Mouse (Mus musculus) small intestine, adult 2 months (tissue): ENCODE results near the gene B430306N03Rik. TPM values are rescaled to one million over a fixed set of nuclear protein-coding genes. Genes with fewer than 3 reads are reported as not detected.
"Not testable (repeated sequence)": the region's sequence is repeated elsewhere in the genome, so short reads cannot be mapped to it uniquely, and the experiment has no call there.

Experiments used
- H3K27ac ChIP-seq: fragments of 200-500 bp; 2 replicates; pipeline ENCODE4 v1.5.1; 2012; ENCODE audit warnings: low read depth, low read length, control low read depth, inconsistent platforms; ENCODE audit not compliant: insufficient read depth
- H3K27me3 ChIP-seq: fragments of 200-500 bp; 2 replicates; pipeline ENCODE4 v1.6.1; 2012; ENCODE audit warnings: mild to moderate bottlenecking, moderate library complexity, low read length, inconsistent platforms; ENCODE audit not compliant: control insufficient read depth, insufficient read depth
- H3K36me3 ChIP-seq: fragments of 200-500 bp; 2 replicates; pipeline ENCODE4 v1.6.1; 2012; ENCODE audit warnings: mild to moderate bottlenecking, low read length, control low read depth, inconsistent platforms; ENCODE audit not compliant: control insufficient read depth, insufficient read depth
- H3K4me1 ChIP-seq: fragments of 200-500 bp; 2 replicates; pipeline ENCODE4 v1.6.1; 2012; ENCODE audit warnings: low read length, inconsistent platforms, mixed read lengths; ENCODE audit not compliant: control insufficient read depth, insufficient read depth, insufficient read length
- H3K4me3 ChIP-seq: fragments of 200-500 bp; 2 replicates; pipeline ENCODE4 v1.5.1; 2012; ENCODE audit warnings: low read depth, mild to moderate bottlenecking, control low read depth, inconsistent platforms, low read length, moderate library complexity
- CTCF ChIP-seq: fragments of 200-500 bp; IDR thresholded peaks from 2 replicates; pipeline ENCODE4 v1.5.1; 2012; ENCODE audit warnings: low read depth, mild to moderate bottlenecking, control low read depth, inconsistent platforms, low read length, moderate library complexity, mixed read lengths; ENCODE audit not compliant: insufficient replicate concordance, insufficient read length; ENCODE audit errors: extremely low read depth
- POLR2A ChIP-seq: fragments of 200-500 bp; IDR thresholded peaks from 2 replicates; pipeline ENCODE4 v1.6.1; 2012; ENCODE audit warnings: low read depth, mild to moderate bottlenecking, control low read depth, inconsistent platforms, low read length, moderate library complexity
- WGBS: fragments of 180-500 bp; shearing (Covaris S2); methylation state at CpG from one replicate; pipeline ENCODE4 v1.1.7; 2018; 5-methylcytosine and 5-hydroxymethylcytosine counted together
- polyA plus RNA-seq: library from polyadenylated mRNA; depleted of rRNA; stranded (reverse); fragments of >200 nt; gene quantifications from 2 replicates; pipeline ENCODE4 v1.2.3, GENCODE M21; 2012; rRNA removed

Gene B430306N03Rik
- polyA plus RNA-seq, result 0.52 and 0.84 TPM in 2 replicates

DNA sequence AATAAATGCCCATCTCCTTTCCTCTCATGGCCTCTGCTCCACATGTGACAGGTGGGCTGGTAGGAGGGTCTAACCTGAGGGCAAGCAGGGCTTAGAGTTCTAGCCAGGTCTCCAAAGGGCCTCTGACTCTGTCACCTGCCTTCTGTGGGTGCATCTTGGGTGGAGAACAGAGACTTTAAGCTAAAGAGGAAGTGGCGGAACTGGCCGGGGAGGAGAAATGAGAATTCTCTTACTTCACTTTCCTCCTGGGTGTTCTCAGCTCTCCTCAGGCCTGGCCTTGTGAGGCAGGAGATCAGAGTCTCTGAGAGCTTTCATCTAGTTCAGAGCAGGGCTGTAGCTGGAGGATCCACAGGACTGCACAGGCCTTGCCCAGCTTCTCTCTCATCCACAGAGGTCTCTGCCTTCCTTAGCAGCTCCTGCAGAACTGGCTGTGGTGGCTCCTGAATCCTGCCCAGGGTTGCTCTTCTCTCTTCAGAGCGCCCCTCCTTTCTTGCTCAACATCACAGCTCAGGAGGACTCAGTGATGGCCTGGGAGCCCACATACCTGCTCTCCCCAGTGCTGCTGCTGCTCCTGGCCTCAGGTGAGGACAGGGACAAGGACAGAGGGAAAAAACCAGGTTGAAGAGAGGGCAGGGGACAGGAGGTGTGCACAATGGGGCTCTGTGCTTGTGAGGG, at the start of gene B430306N03Rik:
B430306N03Rik (plus strand) TSS at position 237 of the 675 bp plus-strand sequence.
- not testable (repeated sequence) for H3K4me1 ChIP-seq, H3K36me3 ChIP-seq

DNA sequence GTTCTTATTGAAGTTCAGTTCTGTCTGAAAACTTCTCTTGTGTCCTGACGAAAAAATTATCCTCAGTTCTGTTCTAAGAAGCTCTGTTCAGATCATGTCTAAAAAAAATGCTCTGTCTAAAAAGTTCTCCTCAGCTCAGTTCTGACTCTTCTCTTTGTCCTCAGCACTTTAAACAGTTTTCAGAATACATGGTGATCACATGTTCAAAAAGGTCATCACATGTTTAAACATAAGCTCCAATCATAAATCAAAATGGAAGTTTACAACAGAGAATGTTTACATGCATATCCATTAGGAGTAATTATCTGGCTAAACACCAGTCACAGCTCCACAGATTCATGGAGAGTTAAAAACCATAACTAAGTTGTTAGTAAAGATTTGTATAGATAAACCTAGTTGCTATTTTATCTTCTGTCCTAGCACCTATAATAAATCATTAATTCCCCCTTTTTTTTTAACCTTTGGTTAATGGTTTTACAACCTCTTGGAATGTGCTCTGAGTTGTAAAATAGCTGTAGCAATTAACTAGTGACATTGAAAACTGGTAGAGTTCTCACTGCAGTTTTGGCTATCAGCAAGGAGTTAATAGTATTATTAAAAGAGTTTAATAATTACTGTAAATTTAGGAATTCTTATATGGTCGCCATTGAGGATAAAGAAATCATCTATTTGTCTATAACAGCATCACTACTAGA, 49.2 kb upstream of the B430306N03Rik start:
- Histone ChIP-seq H3K4me1 (peaks cover 19% of the 10 kb centered on the region; the same call in 1 of the 2 replicates), H3K36me3 (no peaks in the 10 kb centered on the region), H3K4me3 (no peak overlapping the region), H3K27me3 (no peaks in the 10 kb centered on the region), H3K27ac (no peak overlapping the region)
- WGBS, result 20% methylated on average over 2 of the region's 2 CpGs
- TF ChIP-seq POLR2A (no peak), CTCF (no peak)

More for the DNA sequence above, at the start of gene B430306N03Rik:
- WGBS, result 80% methylated on average over 3 of the region's 3 CpGs
- H3K27me3 ChIP-seq, H3K27ac ChIP-seq: not testable (repeated sequence)
- peak within 1 kb of the TSS; percentile 10; the same call in 1 of the 2 replicates for H3K4me3 ChIP-seq

DNA sequence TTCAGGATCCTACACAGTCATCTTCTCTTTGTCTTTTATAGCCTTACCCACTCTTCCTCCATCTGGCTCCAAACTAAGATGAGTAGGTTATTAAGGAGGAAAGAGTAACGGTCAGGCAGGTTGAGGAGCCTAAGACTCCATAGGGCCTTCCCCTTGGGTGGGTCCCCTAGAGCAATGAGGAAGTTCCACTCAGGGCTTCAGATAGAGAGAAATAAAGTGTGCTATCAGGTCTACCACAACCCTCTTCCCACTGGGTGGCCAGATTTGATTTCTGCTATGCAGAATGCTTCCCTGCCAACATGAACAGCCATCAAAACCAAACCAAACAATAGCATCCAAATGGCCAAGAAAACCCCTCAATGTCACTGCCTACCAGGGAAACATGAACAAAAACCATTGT, 48.4 kb upstream of the B430306N03Rik start:
- H3K36me3 ChIP-seq, result no peaks in the 10 kb centered on the region
- peaks cover 23% of the 10 kb centered on the region; the same call in 1 of the 2 replicates for H3K4me1 ChIP-seq
- no peak overlapping the region for H3K27ac ChIP-seq
- no peak overlapping the region for H3K4me3 ChIP-seq
- H3K27me3 ChIP-seq, result no peaks in the 10 kb centered on the region
- TF ChIP-seq POLR2A (no peak), CTCF (no peak)
- 22% methylated on average over 1 of the region's 1 CpGs for WGBS

DNA sequence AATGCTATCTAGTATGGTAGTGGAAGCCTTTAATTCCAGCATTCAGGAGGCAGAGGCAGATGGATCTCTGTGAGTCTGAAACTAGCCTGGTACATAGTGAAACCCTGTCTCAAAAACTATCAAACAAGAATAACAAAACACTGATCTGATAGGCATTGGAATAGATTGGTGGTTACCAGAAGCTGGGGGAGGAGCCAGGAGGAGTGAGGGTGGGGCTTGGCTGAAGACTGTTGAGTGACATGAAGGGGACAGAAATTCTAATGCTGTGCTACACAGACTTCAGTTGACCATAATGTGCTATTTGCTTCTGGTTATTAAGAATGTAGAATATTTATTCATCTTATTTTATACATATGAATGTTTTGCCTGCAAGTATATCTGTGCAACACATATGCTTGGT, 47.7 kb upstream of the B430306N03Rik start:
- no peaks in the 10 kb centered on the region for H3K27me3 ChIP-seq
- H3K27ac ChIP-seq, result no peak overlapping the region
- no peak overlapping the region for H3K4me3 ChIP-seq
- TF ChIP-seq CTCF (no peak), POLR2A (no peak)
- no peaks in the 10 kb centered on the region for H3K36me3 ChIP-seq
- peaks cover 25% of the 10 kb centered on the region; the same call in 1 of the 2 replicates for H3K4me1 ChIP-seq

DNA sequence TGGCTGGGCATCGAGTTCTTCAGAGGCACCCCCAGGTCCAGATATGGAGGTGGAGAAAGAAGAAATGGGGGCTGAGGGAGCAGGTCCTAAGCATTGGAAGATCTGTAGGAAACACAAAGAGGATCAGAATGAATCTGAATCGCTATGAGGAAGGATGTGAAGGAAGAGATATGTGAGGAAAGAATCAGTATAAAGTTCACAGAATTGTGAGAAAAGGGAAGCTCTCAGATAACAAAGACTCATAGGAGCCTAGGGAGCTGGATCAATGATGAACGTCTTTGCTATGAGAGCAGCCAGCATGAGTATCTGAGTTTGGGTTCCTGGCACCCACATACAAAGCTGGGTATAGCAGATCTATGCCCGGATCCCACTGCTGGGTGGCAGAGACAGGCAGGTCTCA, 46.1 kb upstream of the B430306N03Rik start:
- Histone ChIP-seq H3K4me3 (no peak overlapping the region), H3K27ac (no peak overlapping the region), H3K27me3 (no peaks in the 10 kb centered on the region), H3K36me3 (no peaks in the 10 kb centered on the region), H3K4me1 (peaks cover 14% of the 10 kb centered on the region; the same call in 1 of the 2 replicates)
- no peak for TF ChIP-seq CTCF
- no peak for TF ChIP-seq POLR2A
- 79% methylated on average over 4 of the region's 4 CpGs for WGBS

DNA sequence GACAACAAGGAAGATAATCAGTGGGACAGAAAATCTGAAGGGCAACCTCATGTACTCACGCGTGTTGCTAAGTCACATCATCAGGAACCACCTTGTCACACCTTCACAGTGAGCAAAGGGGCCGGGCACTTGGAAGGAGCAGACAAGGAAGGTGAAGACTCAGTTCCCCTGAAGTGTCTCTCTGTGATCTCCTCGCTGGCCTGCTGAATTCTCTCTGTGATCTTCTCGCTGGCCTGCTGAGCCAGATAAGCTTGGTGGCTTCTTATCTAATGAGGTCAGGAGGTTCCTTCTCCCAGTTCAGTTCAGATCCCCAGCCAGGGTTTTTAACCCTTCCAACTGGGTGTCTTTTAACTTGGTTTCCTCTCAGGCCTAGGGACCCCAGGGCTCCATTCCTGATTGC, 43.8 kb upstream of the B430306N03Rik start:
- H3K27me3 ChIP-seq, result no peaks in the 10 kb centered on the region
- H3K27ac ChIP-seq, result no peak overlapping the region
- H3K4me3 ChIP-seq, result no peak overlapping the region
- H3K36me3 ChIP-seq, result no peaks in the 10 kb centered on the region
- 49% methylated on average over 5 of the region's 5 CpGs for WGBS
- TF ChIP-seq CTCF, result no peak
- no peak for TF ChIP-seq POLR2A
- peaks cover 14% of the 10 kb centered on the region; the same call in 1 of the 2 replicates for H3K4me1 ChIP-seq

DNA sequence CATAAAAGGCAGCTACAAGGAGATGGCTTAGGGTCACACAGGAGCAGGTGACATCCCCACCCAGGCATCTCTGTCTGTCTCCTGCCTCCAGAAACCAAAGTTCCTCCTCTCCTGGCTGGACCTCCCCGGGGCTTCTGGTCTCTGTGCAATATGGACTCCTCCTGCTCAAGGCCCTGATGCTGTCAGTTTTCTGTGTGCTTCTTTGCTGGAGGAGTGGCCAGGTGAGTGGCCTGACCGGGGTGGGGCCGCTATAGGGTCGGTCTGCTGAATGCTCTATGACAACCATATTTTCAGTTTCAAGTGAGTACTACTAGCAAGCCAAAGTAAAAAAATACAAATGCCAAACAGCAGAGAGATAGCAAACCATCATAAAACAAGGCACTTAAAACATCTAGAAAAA, 43.3 kb upstream of the B430306N03Rik start:
- Histone ChIP-seq H3K4me1 (peaks cover 10% of the 10 kb centered on the region; the same call in 1 of the 2 replicates), H3K4me3 (no peak overlapping the region), H3K36me3 (no peaks in the 10 kb centered on the region), H3K27ac (no peak overlapping the region), H3K27me3 (no peaks in the 10 kb centered on the region)
- 35% methylated on average over 4 of the region's 4 CpGs for WGBS
- TF ChIP-seq POLR2A, result no peak
- no peak for TF ChIP-seq CTCF
